Mouse (Mus musculus) right cerebral cortex, postnatal 36 days (tissue): ENCODE data around the gene Stpg2.
"Not testable (repeated sequence)": the region's sequence is repeated elsewhere in the genome, so short reads cannot be mapped to it uniquely, and the experiment has no call there.

ENCODE experiments used
- DNase-seq, 2 experiments: peaks; one replicate each; pipeline ENCODE4 v3.0.0; 2022; ENCODE audit warnings: low spot score in 2 of 2, mixed read lengths in 1 of 2

Stpg2 gene

GRCm38 (mm10) chr3:139205444-139205998 lies at the start of gene Stpg2:
Gene Stpg2, plus strand, starts transcription at chr3:139205694.
- DNase-seq, result peak; percentile 91 to 95

GRCm38 (mm10) chr3:139162146-139162545 lies 43.3 kb upstream of the Stpg2 start:
- no peak for DNase-seq

GRCm38 (mm10) chr3:139162658-139163057 lies 42.8 kb upstream of the Stpg2 start:
- no peak for DNase-seq

- no peak for DNase-seq
Measured at GRCm38 (mm10) chr3:139168510-139169269, 36.8 kb upstream of the Stpg2 start.

- no peak for DNase-seq
Measured at GRCm38 (mm10) chr3:139169740-139170139, 35.8 kb upstream of the Stpg2 start.

- DNase-seq, result no peak
Measured at GRCm38 (mm10) chr3:139176936-139177335, 28.6 kb upstream of the Stpg2 start.

GRCm38 (mm10) chr3:139191541-139191940 lies 14.0 kb upstream of the Stpg2 start:
- DNase-seq, result no peak

GRCm38 (mm10) chr3:139193917-139194316 lies 11.6 kb upstream of the Stpg2 start:
- no peak for DNase-seq

GRCm38 (mm10) chr3:139198412-139198811 lies 7.1 kb upstream of the Stpg2 start:
- no peak for DNase-seq

- DNase-seq, result peak in 1 of 2 experiments; percentile 51
Measured at GRCm38 (mm10) chr3:139200324-139200723, 5.2 kb upstream of the Stpg2 start.

GRCm38 (mm10) chr3:139216945-139217344 lies 11.5 kb downstream of the Stpg2 start:
- peak in 1 of 2 experiments; percentile 6 for DNase-seq

GRCm38 (mm10) chr3:139225123-139225522 lies 19.6 kb downstream of the Stpg2 start:
- no peak for DNase-seq

GRCm38 (mm10) chr3:139226811-139227210 lies 21.3 kb downstream of the Stpg2 start:
- DNase-seq, result no peak

- DNase-seq, result no peak
Measured at GRCm38 (mm10) chr3:139245219-139245618, 39.7 kb downstream of the Stpg2 start.

- no peak for DNase-seq
Measured at GRCm38 (mm10) chr3:139246508-139246907, 41.0 kb downstream of the Stpg2 start.

- not testable (repeated sequence) for DNase-seq
Measured at GRCm38 (mm10) chr3:139262359-139262758, 56.9 kb downstream of the Stpg2 start.

GRCm38 (mm10) chr3:139297909-139298308 lies 92.4 kb downstream of the Stpg2 start:
- no peak for DNase-seq

- no peak for DNase-seq
Measured at GRCm38 (mm10) chr3:139308078-139308809, 102.8 kb downstream of the Stpg2 start.

GRCm38 (mm10) chr3:139311721-139312120 lies 106.2 kb downstream of the Stpg2 start:
- peak; percentile 18 to 59 for DNase-seq

- DNase-seq, result no peak
Measured at GRCm38 (mm10) chr3:139380494-139380893, 175.0 kb downstream of the Stpg2 start.

- peak; percentile 8 to 14 for DNase-seq
Measured at GRCm38 (mm10) chr3:139397077-139397865, 191.8 kb downstream of the Stpg2 start.

GRCm38 (mm10) chr3:139404673-139405072 lies 199.2 kb downstream of the Stpg2 start:
- no peak for DNase-seq
